Mouse (Mus musculus) brain, embryonic 18.5 days (tissue): ENCODE data around the gene Usp10.

Experiments
- DNase-seq: peaks from one replicate; pipeline ENCODE4 v3.0.0-alpha.2; 2012; ENCODE audit warnings: low read depth, low spot score

The Usp10 gene

DNA sequence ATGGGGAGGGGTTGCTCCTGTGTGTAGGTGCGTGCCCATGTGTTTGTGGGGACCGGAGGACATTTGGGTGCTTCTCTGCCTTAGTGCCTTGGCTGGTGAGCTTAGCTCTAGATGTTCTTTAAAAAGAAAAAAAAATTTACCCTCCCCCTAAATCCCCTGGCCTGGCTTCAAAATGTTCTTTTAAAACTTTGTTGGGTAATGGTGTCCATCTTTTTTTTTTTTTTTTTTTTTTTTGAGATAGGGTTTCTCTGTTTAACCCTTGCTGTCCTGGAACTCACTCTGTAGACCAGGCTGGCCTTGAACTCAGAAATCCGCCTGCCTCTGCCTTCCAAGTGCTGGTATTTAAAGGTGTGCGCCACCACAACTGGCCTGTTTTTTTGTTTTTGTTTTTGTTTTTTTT is 5.1 kb downstream of the Usp10 start:
- DNase-seq: no peak

DNA sequence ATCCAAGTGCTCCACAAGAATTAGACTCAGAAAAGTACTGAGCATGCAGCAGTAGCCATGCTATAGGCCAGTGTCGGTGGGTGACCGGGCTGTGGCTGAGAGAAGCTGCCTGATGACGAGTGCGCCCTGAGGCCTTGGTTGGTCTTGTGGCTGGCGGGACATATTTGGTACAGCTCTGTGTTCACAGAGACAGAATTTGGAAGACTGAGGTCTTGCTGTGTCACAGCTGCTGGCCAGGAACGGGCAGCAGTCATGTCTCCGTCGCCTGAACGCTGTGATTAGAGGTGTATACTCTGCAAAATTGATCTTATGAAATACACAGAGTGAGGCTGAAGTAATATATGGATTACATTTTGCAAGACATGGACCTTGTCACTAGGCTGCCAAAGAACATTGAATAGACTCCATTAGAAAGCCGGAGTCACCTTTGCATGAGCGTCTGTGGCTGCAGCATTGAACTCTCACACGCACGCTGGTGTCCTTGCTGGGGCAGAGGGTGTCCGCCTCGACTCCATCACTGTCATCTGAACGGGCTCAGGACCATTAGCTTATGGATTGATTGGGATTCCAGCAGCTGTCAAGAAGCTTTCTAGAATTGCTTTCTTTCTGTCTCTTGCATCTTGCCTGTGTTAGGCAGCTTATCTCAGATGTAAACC is 6.2 kb downstream of the Usp10 start:
- DNase-seq: no peak

DNA sequence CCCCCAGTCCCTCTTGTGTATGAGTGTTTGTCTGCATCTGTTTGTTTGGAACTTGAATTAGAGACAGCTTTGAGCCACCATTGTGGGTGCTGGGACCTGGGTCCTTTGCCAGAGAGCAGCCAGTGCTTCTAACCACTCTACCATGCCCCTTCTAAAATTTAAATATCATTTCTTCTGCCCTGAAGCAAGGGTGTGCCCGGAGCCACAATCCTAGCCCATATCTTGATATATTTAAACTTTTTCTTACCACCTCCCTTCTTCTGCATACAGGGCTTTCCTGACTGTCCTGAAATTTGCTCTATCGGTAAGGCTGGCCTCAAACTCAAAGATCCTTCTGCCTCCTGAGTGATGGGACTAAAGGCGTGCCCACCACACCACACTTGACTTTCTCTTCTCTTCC is 7.3 kb downstream of the Usp10 start:
- no peak for DNase-seq

DNA sequence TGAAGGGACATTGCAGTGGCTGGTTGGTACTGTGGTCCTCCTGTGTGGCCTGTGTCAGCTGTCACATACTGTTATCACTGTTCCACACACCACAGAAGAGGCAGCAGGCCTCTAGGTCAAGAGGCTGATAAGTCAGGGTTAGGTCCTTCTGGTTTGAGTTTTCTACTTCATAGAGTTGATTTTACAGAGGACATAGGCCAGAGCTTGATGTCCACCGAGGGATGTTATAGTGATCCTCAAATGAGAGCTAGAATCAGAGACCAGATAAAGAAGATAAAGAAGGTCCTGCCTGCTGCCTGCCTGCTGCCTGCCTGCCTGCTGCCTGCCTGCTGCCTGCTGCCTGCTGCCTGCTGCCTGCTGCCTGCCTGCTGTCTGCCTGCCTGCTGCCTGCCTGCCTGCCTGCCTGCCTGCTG is 8.0 kb downstream of the Usp10 start:
- DNase-seq: no peak

DNA sequence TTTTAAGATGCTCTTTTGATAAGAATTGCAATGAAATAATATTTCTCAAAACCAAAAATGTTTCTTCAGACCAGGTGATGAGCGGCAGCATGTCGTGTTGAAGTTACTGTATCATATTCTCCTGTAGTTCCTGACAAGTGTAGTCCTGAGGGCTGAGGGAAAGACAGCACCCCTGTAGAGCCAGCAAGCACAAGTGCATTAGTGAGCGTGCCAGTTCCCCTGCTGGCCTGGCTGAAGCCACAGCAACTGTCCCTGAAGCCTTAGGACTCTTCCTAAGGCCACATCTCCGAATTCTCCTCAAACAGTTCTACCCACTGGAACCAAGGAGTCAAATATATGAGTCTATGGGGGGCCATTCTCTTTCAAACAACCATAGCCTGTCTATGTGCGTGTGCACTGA is 13.1 kb downstream of the Usp10 start:
- DNase-seq: no peak

DNA sequence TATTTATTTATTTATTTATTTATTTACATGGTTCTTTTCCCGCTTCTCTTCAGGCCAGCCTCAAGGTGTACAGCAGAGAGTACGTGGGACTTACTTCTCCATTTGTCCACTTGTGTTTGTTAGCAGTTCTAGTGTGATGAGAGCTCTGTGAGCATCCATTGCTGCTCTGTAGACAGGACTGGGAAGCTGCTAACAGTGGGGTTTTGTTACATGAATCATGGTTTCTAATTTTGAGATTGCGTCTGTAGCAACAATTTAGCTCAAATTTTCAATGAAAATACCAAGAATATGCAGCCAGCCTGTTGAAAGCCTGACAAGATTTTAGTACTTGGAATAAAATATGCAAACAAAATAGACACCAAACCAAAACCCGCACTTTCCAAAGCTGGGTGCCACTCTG is 15.3 kb downstream of the Usp10 start:
- DNase-seq: no peak

DNA sequence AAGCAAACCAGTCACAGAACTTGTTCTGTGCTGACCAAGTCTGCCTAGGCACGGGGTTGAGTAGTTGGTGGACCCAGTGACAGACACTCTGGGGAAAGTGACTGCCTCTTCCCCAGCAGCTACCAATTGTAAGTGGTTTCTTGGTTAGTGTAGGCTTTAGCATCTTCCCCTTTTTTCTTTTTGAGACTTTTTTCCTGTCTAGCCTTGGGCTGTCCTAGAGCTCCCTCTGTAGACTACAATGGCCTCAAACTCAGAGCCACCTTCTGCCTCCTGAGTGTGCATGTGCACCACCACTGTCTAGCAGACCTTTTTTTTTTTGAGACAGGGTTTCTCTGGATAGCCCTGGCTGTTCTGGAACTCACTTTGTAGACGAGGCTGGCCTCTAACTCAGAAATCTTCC is 16.3 kb downstream of the Usp10 start:
- no peak for DNase-seq

DNA sequence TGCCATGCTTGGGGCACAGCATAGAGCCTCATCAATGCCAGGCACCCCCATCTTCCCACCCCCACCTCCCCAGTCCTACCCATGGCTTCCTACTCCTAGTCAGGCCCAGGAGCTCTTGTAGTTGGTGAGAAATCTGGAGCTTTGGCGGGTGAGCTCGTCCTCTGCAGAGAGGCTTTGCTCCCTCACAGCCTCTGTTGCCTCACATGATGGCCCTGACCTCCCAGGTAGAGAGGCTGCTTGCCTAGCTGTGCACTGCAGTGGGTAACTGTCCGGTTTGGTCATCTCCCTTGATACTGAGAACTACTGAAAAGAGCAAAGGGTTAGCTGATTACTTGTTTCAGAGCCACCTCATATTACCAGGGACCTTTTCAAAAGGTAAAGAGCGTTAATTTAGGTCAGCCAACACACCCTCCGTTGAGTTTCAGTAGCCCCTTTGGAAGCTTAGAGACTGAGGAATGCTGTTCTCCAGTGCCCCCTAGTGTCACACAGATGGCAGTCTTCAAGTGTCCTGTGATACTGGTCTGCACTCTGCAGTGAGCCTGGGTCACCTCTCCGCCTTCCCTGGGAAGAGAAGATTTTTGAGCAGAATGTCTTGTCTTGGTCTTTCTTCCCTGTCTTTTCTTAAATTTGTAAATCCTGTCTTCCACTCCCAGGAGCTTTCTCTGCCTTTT is 17.4 kb downstream of the Usp10 start:
- no peak for DNase-seq

DNA sequence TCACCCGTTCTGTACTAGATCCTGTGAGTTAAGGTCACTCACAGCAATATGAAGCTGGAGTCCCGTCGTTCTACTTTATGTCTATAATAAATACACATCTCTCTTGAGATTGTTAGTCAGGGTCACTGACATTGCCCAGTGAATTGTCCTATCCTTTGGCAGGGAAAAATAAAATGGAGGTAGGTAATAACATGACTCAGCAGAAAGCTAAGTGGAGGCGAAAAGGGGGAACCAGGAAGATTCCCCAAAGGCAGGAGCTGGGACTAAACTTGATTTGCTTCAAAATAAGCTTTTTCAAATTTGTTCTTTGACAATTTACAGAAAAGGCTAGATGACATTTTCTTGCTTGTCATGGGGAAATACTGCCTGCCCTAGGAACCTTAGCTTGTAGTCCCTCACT is 21.2 kb downstream of the Usp10 start:
- DNase-seq: no peak

DNA sequence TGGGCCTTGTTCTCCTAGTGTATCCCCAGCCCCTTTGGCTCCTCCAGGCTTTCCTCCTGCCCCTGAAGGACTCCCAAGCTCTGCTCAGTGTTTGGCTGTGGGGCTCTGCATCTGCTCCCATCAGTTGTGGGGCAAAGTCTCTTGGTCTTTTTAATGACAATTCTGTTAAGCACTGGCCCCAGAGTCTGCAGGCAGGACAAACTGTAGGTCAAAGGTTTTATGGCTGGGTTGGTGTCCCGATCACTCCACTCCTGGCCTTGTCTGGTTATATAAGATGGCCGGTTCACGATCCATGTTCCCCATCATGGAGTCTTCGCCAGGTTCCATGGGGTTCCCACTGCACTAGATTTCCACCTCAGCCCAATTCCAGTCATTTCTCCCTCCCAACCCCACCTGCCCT is 23.5 kb downstream of the Usp10 start:
- no peak for DNase-seq

DNA sequence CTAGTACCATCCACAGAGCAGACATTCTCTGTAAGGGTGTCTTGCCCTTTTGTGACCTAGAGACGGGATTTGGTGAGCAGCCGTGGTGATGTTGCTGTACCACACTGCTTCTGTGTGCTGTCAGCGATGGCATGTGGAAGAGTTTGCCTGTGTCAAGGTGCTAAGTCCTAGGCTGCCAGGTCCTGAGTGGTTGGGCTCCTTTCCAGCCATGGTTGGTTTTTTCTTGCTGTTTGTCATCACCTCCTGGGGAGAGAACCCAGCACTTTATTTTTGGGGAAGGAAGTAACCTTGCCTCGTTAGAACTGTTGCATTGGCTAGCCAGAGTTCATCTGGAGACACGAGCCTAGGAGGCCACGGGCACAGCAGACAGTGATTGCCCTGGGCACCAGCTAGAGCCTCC is 25.4 kb downstream of the Usp10 start:
- DNase-seq: no peak

DNA sequence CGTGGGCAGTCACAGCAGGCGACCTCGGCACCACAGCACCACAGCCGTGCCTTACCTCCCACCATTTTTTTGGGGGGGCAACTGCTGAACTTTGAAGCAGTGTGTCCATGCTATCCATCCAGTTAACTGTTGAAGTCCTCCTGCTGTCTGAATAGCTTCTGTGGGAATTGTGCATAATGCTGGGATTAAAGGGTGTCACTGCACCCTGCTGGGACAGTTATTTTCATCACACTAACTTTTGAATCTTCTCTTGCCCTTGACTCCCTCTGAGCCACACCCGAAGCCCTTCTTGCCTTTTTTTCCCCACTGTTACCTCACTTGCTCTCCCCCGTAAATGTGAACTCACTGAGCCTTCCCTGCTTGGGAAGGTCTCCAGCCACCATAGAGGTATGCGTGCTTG is 28.3 kb downstream of the Usp10 start:
- DNase-seq: no peak

DNA sequence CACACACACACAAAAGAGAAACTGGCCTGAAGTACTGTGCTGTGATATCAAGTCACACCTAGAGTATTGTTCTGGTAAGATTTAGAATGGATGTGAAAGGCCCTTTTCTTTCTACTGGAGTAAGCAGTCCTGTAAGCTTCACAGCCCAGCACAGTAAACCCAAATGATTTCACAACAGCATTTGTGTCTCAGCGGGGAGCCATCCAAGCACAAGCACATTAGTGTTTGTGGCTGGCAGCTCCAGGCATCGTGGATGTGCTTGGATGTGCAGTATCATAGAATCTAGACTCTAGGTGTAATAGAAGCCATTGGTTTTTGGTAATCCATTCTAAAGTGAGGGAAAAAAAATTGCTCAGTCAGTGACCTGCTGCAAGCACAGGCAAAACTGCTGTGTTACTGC is 29.2 kb downstream of the Usp10 start:
- no peak for DNase-seq

DNA sequence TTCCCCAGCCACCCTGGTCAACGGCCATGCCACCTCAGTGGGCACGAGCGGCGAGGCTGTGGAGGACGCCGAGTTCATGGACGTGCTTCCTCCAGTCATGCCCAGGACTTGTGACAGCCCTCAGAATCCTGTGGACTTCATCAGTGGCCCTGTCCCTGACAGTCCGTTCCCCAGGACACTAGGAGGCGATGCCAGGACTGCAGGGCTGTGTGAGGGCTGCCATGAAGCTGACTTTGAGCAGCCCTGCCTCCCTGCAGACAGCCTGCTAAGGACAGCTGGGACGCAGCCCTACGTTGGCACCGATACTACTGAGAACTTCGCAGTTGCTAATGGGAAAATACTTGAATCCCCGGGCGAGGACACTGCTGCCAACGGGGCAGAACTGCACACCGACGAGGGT is 31.3 kb downstream of the Usp10 start:
- DNase-seq: no peak

DNA sequence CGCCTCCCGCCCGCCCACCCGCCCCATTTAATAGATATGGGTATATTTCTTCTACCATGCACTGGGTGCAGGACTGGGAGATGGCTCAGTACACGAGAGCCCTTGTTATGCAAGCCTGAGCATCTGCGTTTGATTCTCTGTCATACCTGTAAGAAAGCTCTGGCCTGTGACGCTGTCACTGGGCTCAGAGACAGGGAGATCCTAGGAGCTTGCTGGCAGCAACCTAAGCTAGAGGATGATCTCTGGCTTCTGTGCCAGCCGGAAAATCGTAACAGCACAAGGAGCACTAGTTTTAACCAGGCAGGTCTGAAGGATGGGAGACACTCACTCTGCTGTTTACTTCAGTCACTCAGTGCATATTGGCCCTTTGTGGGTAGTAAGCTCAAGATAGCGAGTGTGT is 33.5 kb downstream of the Usp10 start:
- no peak for DNase-seq

DNA sequence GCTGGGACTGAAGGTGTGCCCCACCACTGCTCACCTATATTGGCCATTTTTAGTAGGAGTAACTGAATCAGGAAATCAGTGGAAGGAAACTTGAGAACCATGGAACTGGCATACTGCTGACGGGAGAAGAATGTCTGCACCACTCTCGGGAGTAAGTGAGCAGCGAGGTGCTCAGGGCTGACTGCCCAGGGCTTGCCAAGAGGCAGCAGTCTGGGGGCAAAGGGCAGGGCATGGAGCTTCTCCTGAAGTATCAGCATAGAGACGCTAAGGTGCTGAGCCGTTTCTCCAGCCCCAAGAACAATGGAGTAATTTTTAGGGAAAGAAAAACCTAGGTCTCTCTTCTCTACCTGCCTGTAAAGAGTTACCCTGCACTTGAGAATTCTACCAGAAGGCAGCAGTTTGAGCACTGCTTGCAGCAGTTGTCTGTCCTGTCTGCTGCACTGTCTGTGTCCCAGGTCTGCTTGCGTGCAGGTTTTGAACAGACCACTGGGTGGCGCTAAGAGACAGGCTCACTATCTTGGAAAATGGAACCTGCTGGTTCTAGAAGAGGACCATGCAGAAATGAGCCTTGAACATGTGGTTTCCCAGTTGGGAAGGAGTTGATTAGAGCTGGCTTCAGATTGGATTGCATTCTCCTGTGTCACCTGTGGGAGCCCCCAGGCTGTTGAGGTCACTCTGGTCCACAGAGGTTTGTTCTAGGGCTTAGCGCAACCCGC is 34.1 kb downstream of the Usp10 start:
- DNase-seq: no peak

DNA sequence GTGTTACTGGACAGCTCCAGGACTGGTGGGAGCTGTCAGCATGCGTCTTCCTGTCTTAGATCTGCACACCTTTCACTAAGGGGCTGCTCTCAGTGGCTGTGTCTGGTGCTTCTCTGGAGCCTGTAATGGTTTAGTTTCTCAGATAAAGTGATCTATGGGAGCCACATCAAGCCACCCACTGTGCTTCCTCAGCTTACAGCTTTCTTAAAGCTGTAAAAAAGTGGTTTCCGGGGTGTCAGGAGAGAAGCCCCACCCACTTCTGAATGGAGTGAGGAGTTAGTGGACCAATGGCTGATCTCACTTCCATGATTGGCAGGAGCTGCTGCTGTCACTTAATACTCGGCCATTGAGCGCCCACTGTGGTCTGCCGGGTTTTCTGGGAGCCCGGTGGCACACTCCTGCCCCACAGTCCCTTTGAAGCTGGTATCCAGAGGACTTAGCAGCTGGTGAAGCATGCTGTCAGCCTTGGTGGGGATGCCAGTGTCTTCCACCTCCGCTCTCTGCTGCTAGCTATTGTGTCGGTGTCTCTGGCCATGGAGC is 36.2 kb downstream of the Usp10 start:
- no peak for DNase-seq

DNA sequence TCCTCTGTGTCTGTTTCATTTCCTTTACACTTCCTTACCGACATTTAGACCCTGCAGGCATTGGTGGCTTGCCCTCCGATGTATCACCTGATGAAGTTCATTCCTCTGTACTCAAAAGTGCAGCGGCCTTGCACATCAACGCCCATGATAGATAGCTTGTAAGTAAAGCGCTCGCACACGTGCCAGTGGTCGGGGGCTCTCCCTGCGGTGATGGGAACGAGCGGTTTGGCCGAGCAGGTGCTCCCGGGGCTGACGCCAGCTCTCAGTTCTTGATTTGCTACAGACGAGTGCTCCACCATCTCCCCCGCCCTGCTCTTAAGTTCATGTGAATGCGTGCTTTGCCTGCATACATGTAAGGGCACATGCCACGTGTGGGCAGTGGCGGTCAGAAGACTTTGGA is 37.5 kb downstream of the Usp10 start:
- DNase-seq: no peak

DNA sequence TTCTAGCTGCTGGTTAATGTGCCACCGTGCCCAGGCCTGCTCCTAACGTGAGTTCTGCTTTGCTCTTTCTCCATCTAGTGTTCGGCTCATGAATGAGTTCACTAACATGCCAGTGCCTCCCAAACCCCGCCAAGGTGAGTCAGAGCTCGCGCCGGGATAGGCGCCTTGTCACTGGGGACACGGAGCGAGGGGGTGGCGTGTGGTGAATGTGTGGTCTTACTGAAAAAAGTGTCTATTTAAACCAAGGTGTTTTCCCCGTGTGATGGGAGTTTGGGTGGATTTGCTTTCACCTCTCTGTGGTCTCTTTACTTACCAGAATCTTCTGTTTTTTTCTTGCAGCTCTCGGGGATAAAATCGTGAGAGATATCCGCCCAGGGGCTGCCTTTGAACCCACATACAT is 38.2 kb downstream of the Usp10 start:
- no peak for DNase-seq

DNA sequence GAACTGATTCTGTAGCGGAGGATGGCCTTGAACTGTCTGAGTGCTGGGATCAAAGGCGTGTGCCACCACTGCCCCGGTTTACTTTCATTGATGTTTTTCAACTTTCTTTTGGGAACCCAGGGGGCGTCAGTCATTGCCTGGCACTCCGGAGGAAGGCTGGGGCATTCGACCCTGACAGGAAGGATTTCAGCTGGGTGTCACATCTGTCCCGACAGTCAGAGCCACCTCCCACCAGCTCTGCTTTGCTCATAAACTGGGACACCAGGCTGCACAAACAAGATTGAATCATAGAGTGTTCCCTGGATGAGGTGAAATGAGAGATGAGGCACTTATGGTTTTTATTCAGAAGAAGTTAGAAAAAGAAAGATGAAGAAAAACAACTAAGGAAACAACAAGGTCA is 42.1 kb downstream of the Usp10 start:
- no peak for DNase-seq

DNA sequence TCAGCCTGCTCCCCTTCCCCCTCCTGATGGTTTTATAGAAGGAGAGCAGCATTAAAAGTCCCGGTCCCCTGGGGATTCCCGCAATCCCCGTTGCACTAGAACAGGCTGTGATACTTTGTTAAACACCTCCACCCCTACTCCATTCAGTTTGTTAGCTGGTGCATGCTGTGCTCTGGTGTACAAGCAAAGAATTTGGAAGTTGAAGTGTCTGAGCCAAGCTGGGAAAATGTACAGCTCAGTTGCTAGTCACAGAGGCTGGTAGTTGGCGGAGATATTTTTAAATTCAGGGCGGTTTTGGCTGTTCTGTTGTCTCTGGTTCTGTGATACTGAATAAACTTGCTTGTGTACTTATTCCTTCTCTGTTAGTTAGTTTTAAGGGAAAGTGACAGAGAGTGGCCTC is 42.6 kb downstream of the Usp10 start:
- no peak for DNase-seq

DNA sequence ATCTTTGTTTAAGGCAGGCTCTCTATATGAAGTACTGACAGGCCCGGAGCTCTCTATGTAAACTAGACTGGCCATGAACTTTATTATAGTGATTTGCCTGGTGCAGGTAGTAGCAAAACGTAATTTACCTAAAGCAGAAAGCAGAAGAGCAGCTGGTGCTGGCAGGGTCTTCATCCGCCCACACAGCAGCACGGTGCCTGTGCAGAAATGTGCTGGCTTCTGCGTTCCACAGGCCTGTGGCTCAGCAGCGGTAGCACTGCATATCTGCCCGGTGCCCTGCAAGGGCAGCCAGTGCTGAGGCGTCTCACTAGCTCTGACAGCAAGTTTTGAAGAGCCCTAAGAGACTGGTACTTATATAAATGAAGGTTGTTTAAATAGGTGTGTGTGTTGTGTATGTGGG is 45.2 kb downstream of the Usp10 start:
- no peak for DNase-seq

DNA sequence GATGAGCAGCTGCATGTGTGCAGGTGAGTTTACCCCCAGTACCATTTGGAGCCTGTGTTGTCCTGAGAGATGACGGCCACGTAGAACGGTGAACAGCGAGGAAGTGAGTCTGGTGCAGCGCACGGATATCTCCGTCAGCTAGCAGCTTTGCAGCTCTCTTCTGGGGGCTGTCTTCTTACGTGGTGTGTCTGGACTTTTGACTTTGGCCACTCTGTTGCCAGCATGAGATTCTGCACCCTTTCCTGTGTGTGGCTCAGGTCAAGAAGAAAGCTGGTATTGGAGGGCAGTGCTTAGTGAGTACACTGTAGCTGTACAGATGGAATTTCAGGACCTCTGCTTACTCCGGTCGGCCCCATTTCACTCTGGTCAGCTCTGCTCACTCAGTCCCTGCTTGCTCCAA is 47.9 kb downstream of the Usp10 start:
- DNase-seq: no peak
